Mouse (Mus musculus): ENCODE results near the gene Pcbp1.
"Not testable (repeated sequence)": the region's sequence is repeated elsewhere in the genome, so short reads cannot be mapped to it uniquely, and the experiment has no call there.

Gene Pcbp1

DNA sequence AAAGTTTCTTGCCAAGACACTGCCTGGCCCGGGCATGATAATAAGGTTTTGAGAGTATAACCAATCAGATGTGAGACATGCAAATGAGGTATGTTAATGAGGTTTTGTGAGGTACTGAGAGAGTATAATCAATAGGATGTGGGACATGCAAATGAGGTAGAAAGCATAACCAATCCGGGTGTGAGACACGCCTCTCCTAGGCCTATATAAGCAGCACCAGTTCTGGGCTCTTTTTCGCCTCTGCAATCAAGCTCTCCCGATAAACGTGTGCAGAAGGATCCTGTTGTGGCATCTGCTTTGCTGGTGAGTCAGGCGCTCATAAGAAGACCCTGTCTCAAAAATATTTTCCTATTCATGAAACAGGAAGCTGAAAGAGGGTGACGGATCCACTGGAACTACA is 35.7 kb downstream of the Pcbp1 start:
- DNase-seq = not testable (repeated sequence)

GRCm38 (mm10) chr6:86489945-86490344 is 36.2 kb downstream of the Pcbp1 start:
- no peak for DNase-seq

DNA sequence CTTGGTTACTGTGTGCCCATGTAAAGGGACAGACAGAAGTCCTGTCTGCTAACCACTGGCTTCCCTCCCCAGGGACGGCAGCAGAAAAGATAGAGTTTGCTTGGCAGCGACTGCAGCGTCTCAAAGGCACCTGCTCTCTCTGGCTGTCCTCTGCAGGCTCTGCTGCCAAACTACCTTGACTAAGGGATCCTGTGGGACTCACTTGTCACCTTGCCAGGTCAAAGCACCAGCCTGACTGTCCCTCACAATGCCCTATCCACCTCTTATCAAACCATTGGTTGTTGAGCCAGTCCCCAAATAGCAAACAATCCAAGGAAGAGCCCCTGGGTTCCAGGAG is 38.0 kb downstream of the Pcbp1 start:
- peak; percentile 40 for DNase-seq

GRCm38 (mm10) chr6:86487358-86488148 is 38.6 kb downstream of the Pcbp1 start:
- DNase-seq = peak; percentile 87

DNA sequence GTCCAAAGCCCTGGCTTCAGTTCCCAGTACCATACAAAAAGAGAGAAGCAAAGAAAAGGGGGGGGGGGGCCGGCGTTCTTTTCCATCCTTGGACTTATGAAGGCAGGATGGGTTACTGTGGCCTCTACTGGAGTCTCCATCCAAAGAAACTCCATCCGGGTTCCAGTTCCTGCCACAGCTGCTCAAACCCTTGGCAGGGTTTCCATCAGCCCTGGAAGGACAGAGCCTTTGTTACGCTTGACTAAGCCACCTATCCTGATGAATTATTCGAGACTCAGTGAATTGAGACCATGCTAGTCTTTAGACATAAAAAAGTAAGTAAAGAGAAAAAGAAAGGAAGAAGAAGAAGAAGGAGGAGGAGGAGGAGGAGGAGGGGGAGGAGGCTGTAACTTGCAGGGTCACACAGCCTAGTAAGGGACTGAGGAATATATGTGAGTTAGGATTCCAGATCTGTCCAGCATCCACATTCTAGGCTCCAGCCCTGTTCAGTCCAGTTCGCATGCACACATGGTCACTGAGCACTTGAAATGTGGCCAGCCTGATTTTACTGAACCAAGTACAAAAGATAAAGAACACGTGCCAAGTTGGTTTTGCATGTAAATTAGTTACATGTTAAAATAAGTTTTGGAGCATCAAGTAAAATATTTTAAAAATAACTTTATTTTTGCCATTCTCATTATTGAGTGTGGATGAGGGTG is 40.0 kb downstream of the Pcbp1 start:
- peak; percentile 53 for DNase-seq

DNA sequence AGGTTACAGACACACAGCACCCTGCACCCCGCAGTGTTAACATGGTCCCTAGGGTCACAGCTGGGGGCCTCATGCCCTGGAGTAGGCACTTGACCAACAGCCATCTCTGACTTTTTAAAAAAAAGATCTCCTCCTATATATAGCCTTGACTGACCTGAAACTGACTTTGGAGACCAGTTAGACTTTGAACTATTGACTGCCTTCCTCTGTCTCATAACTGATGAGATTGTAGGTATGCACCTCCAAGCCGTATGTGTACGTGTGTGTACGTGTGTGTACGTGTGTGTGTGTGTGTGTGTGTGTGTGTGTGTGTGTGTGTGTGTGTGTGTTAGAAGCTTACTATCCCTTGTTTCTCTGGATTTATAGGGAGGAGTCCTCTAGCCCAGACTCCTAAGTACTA is 44.2 kb downstream of the Pcbp1 start:
- no peak for DNase-seq

DNA sequence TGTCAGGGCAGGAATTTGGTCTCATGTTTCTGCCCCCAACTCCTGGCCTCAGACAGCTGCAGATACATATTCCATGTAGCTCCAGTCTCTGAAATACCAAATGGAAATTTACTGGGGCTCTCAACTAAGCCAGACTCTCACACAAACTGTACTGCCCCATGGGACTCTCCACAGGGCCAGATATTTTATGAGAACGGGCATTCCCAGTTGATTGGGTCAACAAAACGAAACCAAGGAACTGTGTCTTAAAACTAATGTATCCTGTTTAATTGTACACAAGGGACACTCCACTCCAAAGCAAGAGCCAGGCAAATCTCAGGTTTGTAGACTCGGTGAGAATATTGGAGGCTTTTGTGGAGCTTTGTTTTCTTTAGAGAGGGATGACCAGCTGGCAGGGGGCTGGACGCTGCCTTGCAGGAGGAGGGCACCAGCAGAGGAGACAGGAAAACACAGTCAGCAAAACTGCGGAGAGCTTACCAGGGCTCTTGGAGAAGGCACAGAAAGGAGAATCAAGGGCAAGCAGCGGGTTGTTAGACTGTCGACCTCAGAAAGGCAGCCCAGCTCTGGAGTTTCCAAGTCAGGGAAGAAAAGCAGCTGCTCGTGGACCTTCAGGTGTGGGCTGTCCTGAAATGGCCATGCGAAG is 45.8 kb downstream of the Pcbp1 start:
- peak; percentile 76 for DNase-seq

DNA sequence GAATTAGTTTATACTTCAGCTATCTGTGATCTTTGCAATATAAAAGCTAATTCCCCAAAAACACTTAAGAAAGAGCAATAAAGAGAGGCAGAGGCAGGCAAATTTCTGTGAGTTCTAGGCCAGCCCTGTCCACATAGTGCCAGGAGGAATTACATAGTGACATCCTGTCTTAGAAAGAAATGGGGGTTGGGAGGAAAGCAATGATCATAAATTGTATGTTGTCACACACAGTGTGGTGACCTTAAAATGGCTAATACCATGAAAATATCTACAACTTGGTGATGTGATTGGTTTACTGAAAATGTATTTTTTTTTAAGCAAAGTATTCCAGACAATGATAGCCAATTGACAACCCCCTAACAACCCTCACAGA is 46.3 kb downstream of the Pcbp1 start:
- DNase-seq = no peak

DNA sequence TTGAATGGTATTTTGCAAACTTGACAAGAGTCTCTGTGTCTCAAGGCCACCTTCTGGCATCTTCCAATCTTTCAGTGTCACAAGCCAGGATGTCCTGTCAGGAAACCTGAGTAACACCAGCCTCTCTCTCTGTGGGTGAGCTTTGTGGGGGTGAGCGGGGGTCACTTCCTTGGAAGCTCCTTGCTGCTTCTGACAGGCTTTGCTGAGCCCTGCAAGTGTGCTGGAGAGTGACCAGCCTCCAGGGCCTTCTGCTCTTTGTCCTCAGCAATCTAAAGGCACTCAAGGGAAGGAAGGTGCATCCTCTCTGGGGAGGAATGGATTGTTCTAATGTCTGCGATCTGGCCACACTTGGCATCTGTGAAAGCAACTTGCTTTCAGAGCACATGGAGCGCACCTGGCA is 46.8 kb downstream of the Pcbp1 start:
- DNase-seq = peak; percentile 80

- DNase-seq = no peak
These were observed 49.2 kb downstream of the Pcbp1 start for GRCm38 (mm10) chr6:86476931-86477330.

- DNase-seq = peak; percentile 37
These were observed 50.5 kb downstream of the Pcbp1 start for GRCm38 (mm10) chr6:86475462-86476167.

DNA sequence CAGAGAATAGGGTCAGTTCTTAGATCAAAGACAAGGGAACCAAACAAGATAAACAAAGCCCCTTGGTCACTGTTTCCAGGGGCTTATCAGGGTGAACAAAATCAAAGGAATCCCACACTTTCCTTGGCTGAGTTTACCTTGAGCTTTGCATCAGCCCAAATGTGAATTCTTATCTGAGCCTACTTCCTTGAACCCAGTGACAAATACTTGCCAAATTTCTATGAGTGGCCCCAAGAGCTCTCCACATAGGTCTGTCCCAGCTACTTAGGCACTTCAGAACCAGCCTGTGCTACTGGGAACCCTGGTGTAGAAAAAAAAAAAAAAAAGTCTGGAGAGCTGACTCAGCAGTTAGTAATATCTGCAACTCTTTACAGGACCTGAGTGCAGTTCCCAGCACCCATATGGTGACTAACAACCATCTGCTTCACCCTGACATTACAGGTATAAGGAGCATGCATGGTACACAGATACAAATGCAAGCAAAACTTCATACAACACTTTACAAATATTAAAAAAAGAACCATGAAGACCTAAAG is 51.4 kb downstream of the Pcbp1 start:
- no peak for DNase-seq
